Mouse (Mus musculus) limb, embryonic 14.5 days (tissue): ENCODE measurements around the gene Sdf4. TPM values are rescaled to one million over a fixed set of nuclear protein-coding genes. Genes with fewer than 3 reads are reported as not detected.

ENCODE experiments used
- ATAC-seq: fragments of 200-750 bp; cut with Nextera tagmentation; 2 replicates; pipeline ENCODE4 v1.8.0; 2017; ENCODE audit warnings: low read depth, moderate number of reproducible peaks, moderate TSS enrichment; ENCODE audit not compliant: low FRiP score
- DNase-seq: peaks from one replicate; pipeline ENCODE4 v3.0.0-alpha.2; 2015; ENCODE audit warnings: low spot score
- H3K27ac ChIP-seq: fragments of 300-500 bp; sonication (generic); replicated peaks from 2 replicates; pipeline ENCODE4 v1.5.1; 2014; ENCODE audit warnings: low read depth, mild to moderate bottlenecking, low read length, moderate library complexity, mixed read lengths
- H3K27me3 ChIP-seq: fragments of 300-500 bp; sonication (generic); 2 replicates; pipeline ENCODE4 v1.6.1; 2014; ENCODE audit warnings: low read length, mixed read lengths; ENCODE audit not compliant: control insufficient read depth, insufficient read depth
- H3K36me3 ChIP-seq: fragments of 300-500 bp; sonication (generic); 2 replicates; pipeline ENCODE4 v1.6.1; 2014; ENCODE audit warnings: mild to moderate bottlenecking, low read length, moderate library complexity, mixed read lengths; ENCODE audit not compliant: control insufficient read depth, insufficient read depth
- H3K4me1 ChIP-seq: fragments of 300-500 bp; sonication (generic); 2 replicates; pipeline ENCODE4 v1.6.1; 2014; ENCODE audit warnings: antibody characterized with exemption, low read length, mixed read lengths; ENCODE audit not compliant: control insufficient read depth, insufficient read depth
- H3K4me2 ChIP-seq: fragments of 300-500 bp; sonication (generic); replicated peaks from 2 replicates; pipeline ENCODE4 v1.6.1; 2014; ENCODE audit warnings: low read depth, mild to moderate bottlenecking, low read length, moderate library complexity; ENCODE audit not compliant: severe bottlenecking
- H3K4me3 ChIP-seq: fragments of 300-500 bp; sonication (generic); replicated peaks from 2 replicates; pipeline ENCODE4 v1.5.1; 2014; ENCODE audit warnings: low read length
- H3K9ac ChIP-seq: fragments of 300-500 bp; sonication (generic); 2 replicates; pipeline ENCODE4 v1.6.1; 2014; ENCODE audit warnings: mild to moderate bottlenecking, low read depth, low read length, moderate library complexity; ENCODE audit not compliant: severe bottlenecking
- H3K9me3 ChIP-seq: fragments of 300-500 bp; sonication (generic); 2 replicates; pipeline ENCODE4 v1.6.1; 2016; ENCODE audit warnings: low read length; ENCODE audit not compliant: control insufficient read depth
- POLR2A ChIP-seq: fragments of 200-500 bp; IDR thresholded peaks from 2 replicates; pipeline ENCODE4 v1.8.0; 2012; ENCODE audit warnings: inconsistent platforms, mild to moderate bottlenecking, moderate library complexity, borderline replicate concordance; ENCODE audit not compliant: insufficient read depth, insufficient read length; ENCODE audit errors: extremely low read depth
- WGBS: fragments of 180-500 bp; shearing (Covaris S2); extraction: QIAGEN DNeasy Blood & Tissue Kit; methylation state at CpG from one replicate; pipeline ENCODE4 v1.1.7; 2014; 5-methylcytosine and 5-hydroxymethylcytosine counted together
- microRNA counts: library from miRNA; unstranded; fragments of <30 nt; microRNA quantifications from one replicate; lab custom pipeline; 2016
- microRNA-seq: library from miRNA; unstranded; fragments of <30 nt; microRNA quantifications from one replicate; pipeline ENCODE4, GENCODE M21; 2016
- polyA plus RNA-seq, 2 experiments: library from polyadenylated mRNA; depleted of rRNA in 1 of 2; stranded (reverse) in 1 of 2; unstranded in 1 of 2; fragments of >200 nt; fragmentation: Nextera tagmentation in 1 of 2; extraction: Ambion mirVana in 1 of 2; gene quantifications; 2 replicates each; pipeline versions ENCODE4 v1.2.1 to v1.2.3; 2012 to 2014

Sdf4 gene
- polyA plus RNA-seq, 2 experiments = 74.5 to 171 TPM

- 16% methylated on average over 8 of the region's 10 CpGs for WGBS
- peak; percentile 65; the same call in 1 of the 2 replicates for ATAC-seq
- no peaks in the 10 kb centered on the region for H3K36me3 ChIP-seq
- H3K9me3 ChIP-seq = no peaks in the 10 kb centered on the region
- H3K27ac ChIP-seq = no peak overlapping the region
- no peaks in the 10 kb centered on the region for H3K4me1 ChIP-seq
- no peaks in the 10 kb centered on the region for H3K27me3 ChIP-seq
- H3K9ac ChIP-seq = no peak overlapping the region
- DNase-seq = peak; percentile 70
- H3K4me2 ChIP-seq = no peak overlapping the region
- TF ChIP-seq POLR2A = no peak
- H3K4me3 ChIP-seq = no peak overlapping the region
Measured at GRCm38 (mm10) chr4:156059713-156060112, 67.0 kb downstream of the Sdf4 start.

MicroRNA genes within 50 kb of the gene (microRNA counts, 519-probe panel; counts per million panel counts)
- microRNA mmu-miR-200a (lab: Ali Mortazavi, UCI) (3,304 counts per million, percentile 63 among the panel's probes with 10 or more counts), microRNA mmu-miR-200b (lab: Ali Mortazavi, UCI) (3,851 counts per million, percentile 79 among the panel's probes with 10 or more counts), microRNA mmu-miR-429 (lab: Ali Mortazavi, UCI) (4,194 counts per million, percentile 83 among the panel's probes with 10 or more counts)

Small RNA genes within 50 kb of the gene (microRNA-seq; reads per million reads assigned to microRNA genes)
- gene Mir200a (375 reads per million, percentile 61 among the genes with 10 or more reads in this experiment), gene Mir200b (2,112 reads per million, percentile 79 among the genes with 10 or more reads in this experiment), gene Mir429 (5,367 reads per million, percentile 90 among the genes with 10 or more reads in this experiment)

Other genes with a start within 250 kb of the Sdf4 start
- gene Atad3a, start 231.8 kb upstream of the Sdf4 start, polyA plus RNA-seq (2012; rRNA removed) = 117 and 135 TPM in 2 replicates
- gene Atad3a, start 231.8 kb upstream of the Sdf4 start, polyA plus RNA-seq (2014; fragmentation: Nextera tagmentation; extraction: Ambion mirVana) = 84.8 and 85.2 TPM in 2 replicates
- 12.4 and 14.9 TPM in 2 replicates for gene Vwa1, start 218.2 kb upstream of the Sdf4 start, polyA plus RNA-seq (2012; rRNA removed)
- gene Vwa1, start 218.2 kb upstream of the Sdf4 start, polyA plus RNA-seq (2014; fragmentation: Nextera tagmentation; extraction: Ambion mirVana) = 11.9 and 13.9 TPM in 2 replicates
- 2.0 and 2.6 TPM in 2 replicates for gene Tmem88b, start 207.0 kb upstream of the Sdf4 start, polyA plus RNA-seq (2012; rRNA removed)
- 0.48 and 0.67 TPM in 2 replicates for gene Tmem88b, start 207.0 kb upstream of the Sdf4 start, polyA plus RNA-seq (2014; fragmentation: Nextera tagmentation; extraction: Ambion mirVana)
- 0.23 TPM in 1 of 2 replicates, not detected in the other for gene Ankrd65, start 202.4 kb upstream of the Sdf4 start, polyA plus RNA-seq (2012; rRNA removed)
- gene Ankrd65, start 202.4 kb upstream of the Sdf4 start, polyA plus RNA-seq (2014; fragmentation: Nextera tagmentation; extraction: Ambion mirVana) = not detected in 2 replicates
- 72.2 and 97.5 TPM in 2 replicates for gene Mrpl20, start 190.0 kb upstream of the Sdf4 start, polyA plus RNA-seq (2012; rRNA removed)
- 199 and 215 TPM in 2 replicates for gene Mrpl20, start 190.0 kb upstream of the Sdf4 start, polyA plus RNA-seq (2014; fragmentation: Nextera tagmentation; extraction: Ambion mirVana)
- 273 and 304 TPM in 2 replicates for gene Ccnl2, start 180.4 kb upstream of the Sdf4 start, polyA plus RNA-seq (2012; rRNA removed)
- gene Ccnl2, start 180.4 kb upstream of the Sdf4 start, polyA plus RNA-seq (2014; fragmentation: Nextera tagmentation; extraction: Ambion mirVana) = 190 and 199 TPM in 2 replicates
- gene Aurkaip1, start 161.6 kb upstream of the Sdf4 start, polyA plus RNA-seq (2012; rRNA removed) = 112 and 114 TPM in 2 replicates
- 126 and 129 TPM in 2 replicates for gene Aurkaip1, start 161.6 kb upstream of the Sdf4 start, polyA plus RNA-seq (2014; fragmentation: Nextera tagmentation; extraction: Ambion mirVana)
- gene Mxra8, start 153.2 kb upstream of the Sdf4 start, polyA plus RNA-seq (2012; rRNA removed) = 218 and 302 TPM in 2 replicates
- gene Mxra8, start 153.2 kb upstream of the Sdf4 start, polyA plus RNA-seq (2014; fragmentation: Nextera tagmentation; extraction: Ambion mirVana) = 109 and 120 TPM in 2 replicates
- 92.9 and 131 TPM in 2 replicates for gene Dvl1, start 145.5 kb upstream of the Sdf4 start, polyA plus RNA-seq (2012; rRNA removed)
- gene Dvl1, start 145.5 kb upstream of the Sdf4 start, polyA plus RNA-seq (2014; fragmentation: Nextera tagmentation; extraction: Ambion mirVana) = 17.4 and 18.8 TPM in 2 replicates
- gene Tas1r3, start 129.5 kb upstream of the Sdf4 start, polyA plus RNA-seq (2012; rRNA removed) = 0.31 and 0.51 TPM in 2 replicates
- gene Tas1r3, start 129.5 kb upstream of the Sdf4 start, polyA plus RNA-seq (2014; fragmentation: Nextera tagmentation; extraction: Ambion mirVana) = 0.32 and 0.37 TPM in 2 replicates
- gene Cptp, start 123.4 kb upstream of the Sdf4 start, polyA plus RNA-seq (2012; rRNA removed) = 15.0 and 20.5 TPM in 2 replicates
- gene Cptp, start 123.4 kb upstream of the Sdf4 start, polyA plus RNA-seq (2014; fragmentation: Nextera tagmentation; extraction: Ambion mirVana) = 16.3 and 19.2 TPM in 2 replicates
- gene Ints11, start 123.3 kb upstream of the Sdf4 start, polyA plus RNA-seq (2012; rRNA removed) = 57.4 and 60.7 TPM in 2 replicates
- gene Ints11, start 123.3 kb upstream of the Sdf4 start, polyA plus RNA-seq (2014; fragmentation: Nextera tagmentation; extraction: Ambion mirVana) = 63.7 and 75.4 TPM in 2 replicates
- 95.7 and 125 TPM in 2 replicates for gene Pusl1, start 101.1 kb upstream of the Sdf4 start, polyA plus RNA-seq (2012; rRNA removed)
- gene Pusl1, start 101.1 kb upstream of the Sdf4 start, polyA plus RNA-seq (2014; fragmentation: Nextera tagmentation; extraction: Ambion mirVana) = 54.9 and 57.2 TPM in 2 replicates
- gene Acap3, start 101.0 kb upstream of the Sdf4 start, polyA plus RNA-seq (2012; rRNA removed) = 33.8 and 41.6 TPM in 2 replicates
- gene Acap3, start 101.0 kb upstream of the Sdf4 start, polyA plus RNA-seq (2014; fragmentation: Nextera tagmentation; extraction: Ambion mirVana) = 19.8 and 22.6 TPM in 2 replicates
- 106 and 117 TPM in 2 replicates for gene Ube2j2, start 49.0 kb upstream of the Sdf4 start, polyA plus RNA-seq (2012; rRNA removed)
- gene Ube2j2, start 49.0 kb upstream of the Sdf4 start, polyA plus RNA-seq (2014; fragmentation: Nextera tagmentation; extraction: Ambion mirVana) = 122 and 126 TPM in 2 replicates
- gene C1qtnf12, start 30.6 kb upstream of the Sdf4 start, polyA plus RNA-seq (2012; rRNA removed) = 37.0 and 44.3 TPM in 2 replicates
- gene C1qtnf12, start 30.6 kb upstream of the Sdf4 start, polyA plus RNA-seq (2014; fragmentation: Nextera tagmentation; extraction: Ambion mirVana) = 52.3 and 56.6 TPM in 2 replicates
- gene B3galt6, start 223 bp upstream of the Sdf4 start, polyA plus RNA-seq (2012; rRNA removed) = 11.3 and 15.2 TPM in 2 replicates
- 17.0 and 18.8 TPM in 2 replicates for gene B3galt6, start 223 bp upstream of the Sdf4 start, polyA plus RNA-seq (2014; fragmentation: Nextera tagmentation; extraction: Ambion mirVana)
- gene Tnfrsf4, start 21.0 kb downstream of the Sdf4 start, polyA plus RNA-seq (2012; rRNA removed) = 4.8 and 5.8 TPM in 2 replicates
- 0.58 and 0.65 TPM in 2 replicates for gene Tnfrsf4, start 21.0 kb downstream of the Sdf4 start, polyA plus RNA-seq (2014; fragmentation: Nextera tagmentation; extraction: Ambion mirVana)
- 1.9 TPM in 2 replicates for gene Tnfrsf18, start 33.3 kb downstream of the Sdf4 start, polyA plus RNA-seq (2012; rRNA removed)
- gene Tnfrsf18, start 33.3 kb downstream of the Sdf4 start, polyA plus RNA-seq (2014; fragmentation: Nextera tagmentation; extraction: Ambion mirVana) = 3.7 and 4.7 TPM in 2 replicates
- 4.0 and 4.2 TPM in 2 replicates for gene Ttll10, start 66.5 kb downstream of the Sdf4 start, polyA plus RNA-seq (2012; rRNA removed)
- gene Ttll10, start 66.5 kb downstream of the Sdf4 start, polyA plus RNA-seq (2014; fragmentation: Nextera tagmentation; extraction: Ambion mirVana) = 2.4 and 2.6 TPM in 2 replicates
- gene 9430015G10Rik, start 117.1 kb downstream of the Sdf4 start, polyA plus RNA-seq (2012; rRNA removed) = 74.5 and 92.4 TPM in 2 replicates
- gene 9430015G10Rik, start 117.1 kb downstream of the Sdf4 start, polyA plus RNA-seq (2014; fragmentation: Nextera tagmentation; extraction: Ambion mirVana) = 34.4 and 38.3 TPM in 2 replicates
- gene Rnf223, start 137.6 kb downstream of the Sdf4 start, polyA plus RNA-seq (2012; rRNA removed) = 1.5 and 2.0 TPM in 2 replicates
- 0.61 and 0.65 TPM in 2 replicates for gene Rnf223, start 137.6 kb downstream of the Sdf4 start, polyA plus RNA-seq (2014; fragmentation: Nextera tagmentation; extraction: Ambion mirVana)
- gene Agrn, start 204.6 kb downstream of the Sdf4 start, polyA plus RNA-seq (2012; rRNA removed) = 264 and 342 TPM in 2 replicates
- 78.5 and 92.2 TPM in 2 replicates for gene Agrn, start 204.6 kb downstream of the Sdf4 start, polyA plus RNA-seq (2014; fragmentation: Nextera tagmentation; extraction: Ambion mirVana)
- 1.4 and 1.7 TPM in 2 replicates for gene Isg15, start 207.9 kb downstream of the Sdf4 start, polyA plus RNA-seq (2012; rRNA removed)
- gene Isg15, start 207.9 kb downstream of the Sdf4 start, polyA plus RNA-seq (2014; fragmentation: Nextera tagmentation; extraction: Ambion mirVana) = 0.26 and 0.73 TPM in 2 replicates
- 2.2 and 2.4 TPM in 2 replicates for gene AW011738, start 210.4 kb downstream of the Sdf4 start, polyA plus RNA-seq (2012; rRNA removed)
- gene AW011738, start 210.4 kb downstream of the Sdf4 start, polyA plus RNA-seq (2014; fragmentation: Nextera tagmentation; extraction: Ambion mirVana) = 0.41 and 1.4 TPM in 2 replicates
- 0.25 and 0.54 TPM in 2 replicates for gene Perm1, start 223.0 kb downstream of the Sdf4 start, polyA plus RNA-seq (2012; rRNA removed)
- 1.0 and 1.2 TPM in 2 replicates for gene Perm1, start 223.0 kb downstream of the Sdf4 start, polyA plus RNA-seq (2014; fragmentation: Nextera tagmentation; extraction: Ambion mirVana)
- gene Plekhn1, start 242.0 kb downstream of the Sdf4 start, polyA plus RNA-seq (2012; rRNA removed) = 104 and 133 TPM in 2 replicates
- gene Plekhn1, start 242.0 kb downstream of the Sdf4 start, polyA plus RNA-seq (2014; fragmentation: Nextera tagmentation; extraction: Ambion mirVana) = 32.2 and 36.6 TPM in 2 replicates
- gene Noc2l, start 243.1 kb downstream of the Sdf4 start, polyA plus RNA-seq (2012; rRNA removed) = 130 and 147 TPM in 2 replicates
- gene Noc2l, start 243.1 kb downstream of the Sdf4 start, polyA plus RNA-seq (2014; fragmentation: Nextera tagmentation; extraction: Ambion mirVana) = 61.2 and 62.7 TPM in 2 replicates